Mouse (Mus musculus) limb, embryonic 15.5 days (tissue): ENCODE results near the gene Dnajc24. TPM values are rescaled to one million over a fixed set of nuclear protein-coding genes. Genes with fewer than 3 reads are reported as not detected.

Source experiments
- ATAC-seq: fragments of 200-750 bp; cut with Nextera tagmentation; 2 replicates; pipeline ENCODE4 v1.8.0; 2017; ENCODE audit warnings: low read depth, moderate TSS enrichment; ENCODE audit not compliant: insufficient number of reproducible peaks, low FRiP score, low TSS enrichment
- H3K27ac ChIP-seq: fragments of 300-500 bp; sonication (generic); 2 replicates; pipeline ENCODE4 v1.5.1; 2015; ENCODE audit warnings: moderate library complexity, mild to moderate bottlenecking, inconsistent platforms
- H3K27me3 ChIP-seq: fragments of 300-500 bp; sonication (generic); 2 replicates; pipeline ENCODE4 v1.6.1; 2015; ENCODE audit warnings: inconsistent platforms
- H3K36me3 ChIP-seq: fragments of 300-500 bp; sonication (generic); 2 replicates; pipeline ENCODE4 v1.6.1; 2015; ENCODE audit warnings: inconsistent platforms
- H3K4me1 ChIP-seq: fragments of 300-500 bp; sonication (generic); 2 replicates; pipeline ENCODE4 v1.6.1; 2015; ENCODE audit warnings: inconsistent platforms
- H3K4me2 ChIP-seq: fragments of 300-500 bp; sonication (generic); 2 replicates; pipeline ENCODE4 v1.6.1; 2015; ENCODE audit warnings: mild to moderate bottlenecking, inconsistent platforms
- H3K4me3 ChIP-seq: fragments of 300-500 bp; sonication (generic); 2 replicates; pipeline ENCODE4 v1.5.1; 2015; ENCODE audit warnings: mild to moderate bottlenecking, inconsistent platforms
- H3K9ac ChIP-seq: fragments of 300-500 bp; sonication (generic); 2 replicates; pipeline ENCODE4 v1.6.1; 2015; ENCODE audit warnings: inconsistent platforms
- H3K9me3 ChIP-seq: fragments of 300-500 bp; sonication (generic); 2 replicates; pipeline ENCODE4 v1.6.1; 2016; ENCODE audit warnings: inconsistent platforms
- WGBS: fragments of 180-500 bp; shearing (Covaris S2); methylation state at CpG from one replicate; pipeline ENCODE4 v1.1.7; 2015; 5-methylcytosine and 5-hydroxymethylcytosine counted together
- microRNA-seq: library from miRNA; unstranded; fragments of <30 nt; microRNA quantifications from one replicate; pipeline ENCODE4, GENCODE M21; 2016
- polyA plus RNA-seq: library from polyadenylated mRNA; unstranded; fragments of >200 nt; fragmentation: Nextera tagmentation; extraction: Ambion mirVana; gene quantifications from 2 replicates; pipeline ENCODE4 v1.2.1, GENCODE M21; 2015

Dnajc24 gene
- polyA plus RNA-seq, 1 experiment from 2014 or later: 35.4 TPM

DNA sequence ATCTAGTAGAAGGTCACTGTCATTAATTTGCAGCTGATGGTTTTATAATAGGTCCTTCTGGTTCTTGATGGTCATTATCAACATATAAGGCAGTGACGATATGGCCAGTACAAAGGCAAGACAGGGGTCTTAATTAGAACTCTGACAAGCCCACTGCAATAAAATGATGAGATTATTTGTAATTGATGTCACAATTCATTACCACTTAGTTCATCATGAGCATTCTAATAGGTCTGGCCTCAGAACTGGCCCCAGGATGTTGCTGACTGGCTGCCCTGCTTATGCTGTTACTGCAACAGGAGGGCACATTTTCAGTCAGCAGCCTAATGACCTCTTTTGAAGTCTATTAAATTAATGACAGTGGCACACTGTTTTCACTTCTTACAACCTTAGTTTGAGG lies 39.9 kb downstream of the Dnajc24 start:
- H3K4me3 ChIP-seq: no peak overlapping the region
- no peak overlapping the region for H3K9ac ChIP-seq
- H3K36me3 ChIP-seq: peaks cover 17% of the 10 kb centered on the region
- no peaks in the 10 kb centered on the region for H3K4me1 ChIP-seq
- no peaks in the 10 kb centered on the region for H3K9me3 ChIP-seq
- no peaks in the 10 kb centered on the region for H3K27me3 ChIP-seq
- no peak overlapping the region for H3K4me2 ChIP-seq
- WGBS: 66% methylated on average over 1 of the region's 1 CpGs
- H3K27ac ChIP-seq: no peak overlapping the region
- ATAC-seq: no peak

DNA sequence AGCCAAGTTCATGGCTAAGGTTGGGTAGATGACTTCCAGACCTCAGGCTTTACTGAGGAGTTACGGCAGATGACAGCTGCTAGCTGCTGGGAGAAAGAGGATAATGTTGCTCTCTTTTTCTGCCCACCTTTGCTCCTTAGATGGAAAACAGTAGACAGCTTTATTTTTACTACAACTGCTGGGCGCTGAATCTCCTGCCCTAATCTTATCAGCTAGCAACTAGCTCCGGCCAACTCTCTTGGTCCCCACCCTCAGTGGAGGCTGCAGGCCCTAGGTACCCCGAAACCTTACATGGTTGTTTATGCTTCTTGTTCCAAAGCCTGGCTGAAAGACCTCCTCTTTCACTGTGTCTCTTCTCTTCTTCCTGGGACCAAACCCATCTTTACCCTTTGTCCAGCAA lies 49.5 kb downstream of the Dnajc24 start:
- H3K4me1 ChIP-seq: no peaks in the 10 kb centered on the region
- H3K9ac ChIP-seq: no peak overlapping the region
- no peak overlapping the region for H3K4me3 ChIP-seq
- no peak overlapping the region for H3K4me2 ChIP-seq
- H3K27ac ChIP-seq: no peak overlapping the region
- H3K36me3 ChIP-seq: peaks cover 4% of the 10 kb centered on the region; the same call in 1 of the 2 replicates
- ATAC-seq: no peak
- no peaks in the 10 kb centered on the region for H3K9me3 ChIP-seq
- H3K27me3 ChIP-seq: no peaks in the 10 kb centered on the region
- 87% methylated on average over 4 of the region's 4 CpGs for WGBS

DNA sequence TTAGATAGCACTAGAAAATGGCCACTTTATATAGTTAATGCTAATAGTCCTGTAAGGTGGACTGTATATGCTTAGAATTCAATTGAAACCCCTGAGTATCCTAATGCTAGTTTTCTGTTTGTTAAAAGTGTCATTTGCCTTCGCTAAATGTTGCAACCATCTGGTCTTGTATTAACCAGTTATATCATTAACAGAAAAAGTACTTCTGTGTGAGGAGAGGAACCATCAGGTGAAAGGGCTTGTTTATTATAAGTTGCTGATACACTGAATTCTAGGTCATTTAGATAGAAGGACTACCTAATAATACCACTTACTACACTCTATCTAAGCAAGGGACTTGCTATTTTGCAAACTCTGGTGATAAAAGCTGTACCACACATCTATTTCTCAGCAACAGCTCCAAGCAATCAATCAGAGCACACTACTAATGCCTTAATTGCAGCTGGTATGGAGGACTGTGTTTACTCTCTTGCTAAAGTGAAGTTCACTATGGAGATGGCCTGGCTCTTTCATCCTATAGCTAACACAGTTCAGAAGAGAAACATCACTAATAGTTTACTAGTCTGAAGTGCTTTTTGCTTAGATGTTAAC lies 51.9 kb downstream of the Dnajc24 start:
- Histone ChIP-seq H3K36me3 (0 out of 2 replicates have a peak, but pooled peaks cover 4% of the 10 kb centered on the region), H3K27ac (no peak overlapping the region), H3K4me3 (no peak overlapping the region), H3K4me1 (no peaks in the 10 kb centered on the region), H3K9me3 (no peaks in the 10 kb centered on the region), H3K4me2 (no peak overlapping the region), H3K9ac (no peak overlapping the region), H3K27me3 (no peaks in the 10 kb centered on the region)
- WGBS: 84% methylated on average over 1 of the region's 1 CpGs
- no peak for ATAC-seq

DNA sequence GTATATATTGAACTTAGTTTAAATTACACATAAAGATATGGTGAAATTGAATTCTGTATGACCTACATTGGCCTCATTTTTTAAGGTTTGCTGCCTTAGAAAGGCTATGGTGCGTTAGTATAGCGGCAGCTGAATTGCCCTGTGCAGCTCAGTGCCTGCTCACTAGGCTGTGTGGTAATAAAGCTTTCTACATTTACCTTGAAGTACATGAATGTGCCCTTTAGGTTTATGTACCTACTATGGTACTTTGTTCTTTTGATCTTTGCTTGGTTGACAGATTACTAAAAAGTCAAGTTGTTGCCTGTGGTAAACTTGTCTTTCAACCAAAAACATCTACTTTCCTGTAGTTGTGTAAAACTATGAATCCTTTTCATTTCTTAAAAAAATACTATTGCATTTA lies 53.2 kb downstream of the Dnajc24 start:
- Histone ChIP-seq H3K27me3 (no peaks in the 10 kb centered on the region), H3K36me3 (0 out of 2 replicates have a peak, but pooled peaks cover 4% of the 10 kb centered on the region), H3K9ac (no peak overlapping the region), H3K4me1 (no peaks in the 10 kb centered on the region), H3K9me3 (no peaks in the 10 kb centered on the region), H3K27ac (no peak overlapping the region), H3K4me2 (no peak overlapping the region), H3K4me3 (no peak overlapping the region)
- no peak for ATAC-seq
- 88% methylated on average over 2 of the region's 2 CpGs for WGBS

DNA sequence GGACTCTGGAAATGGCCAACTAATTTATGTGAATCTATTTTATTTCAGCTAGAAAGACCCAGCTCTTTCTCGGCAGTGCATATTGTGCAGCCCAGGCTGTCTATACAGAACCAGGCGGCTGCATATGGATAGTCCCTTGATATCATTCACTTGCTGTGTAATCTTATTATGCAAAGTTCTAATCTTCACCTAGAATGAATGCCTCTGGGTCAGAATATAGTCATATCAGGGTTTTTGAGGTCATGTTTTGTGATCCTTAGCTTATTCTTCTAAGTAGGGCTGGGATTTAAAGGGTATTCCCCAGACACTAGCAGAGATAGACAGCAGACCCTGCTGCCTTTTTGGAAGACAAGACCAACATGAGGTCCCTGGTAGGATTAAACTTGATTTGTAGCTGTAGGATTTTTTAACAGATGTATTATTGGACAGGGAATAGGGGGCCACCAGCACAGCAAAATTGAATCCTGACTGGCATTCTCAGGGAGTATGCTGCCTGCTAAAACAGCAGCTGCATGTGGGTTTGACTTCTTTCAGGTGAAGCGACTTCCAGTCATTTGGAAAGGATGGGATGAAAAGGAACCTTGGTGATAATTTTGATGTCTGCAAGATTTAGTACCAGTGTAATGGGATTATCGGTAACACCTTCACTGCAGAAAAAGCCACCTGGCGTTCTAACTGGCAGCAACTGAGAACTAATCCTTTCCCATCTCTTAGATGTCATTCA lies 85.6 kb downstream of the Dnajc24 start:
- no peak overlapping the region for H3K4me2 ChIP-seq
- no peaks in the 10 kb centered on the region for H3K36me3 ChIP-seq
- no peak overlapping the region for H3K9ac ChIP-seq
- WGBS: 76% methylated on average over 5 of the region's 5 CpGs
- no peaks in the 10 kb centered on the region for H3K27me3 ChIP-seq
- ATAC-seq: no peak
- H3K4me3 ChIP-seq: no peak overlapping the region
- H3K4me1 ChIP-seq: no peaks in the 10 kb centered on the region
- H3K27ac ChIP-seq: no peak overlapping the region
- no peaks in the 10 kb centered on the region for H3K9me3 ChIP-seq

Small RNA genes lying within 50 kb of the gene (microRNA-seq; reads per million reads assigned to microRNA genes)
- gene Gm22002: not detected

Other genes starting within 250 kb of the Dnajc24 start
- 30.8 and 31.6 TPM in 2 replicates for gene Elp4, start 99.0 kb downstream of the Dnajc24 start, polyA plus RNA-seq
- 116 and 133 TPM in 2 replicates for gene Immp1l, start 98.9 kb downstream of the Dnajc24 start, polyA plus RNA-seq